Mouse (Mus musculus): ENCODE data around the gene Epha4. TPM values are rescaled to one million over a fixed set of nuclear protein-coding genes. Genes with fewer than 3 reads are reported as not detected.

The Epha4 gene
- total RNA-seq, 2 experiments from 2014 or later = under 0.01 TPM; not detected in 1

GRCm38 (mm10) chr1:77452721-77453120 lies 62.2 kb downstream of the Epha4 start:
- ATAC-seq (replicated peaks; ENCODE audit: low FRiP score, poor library complexity, severe bottlenecking) = no peak

GRCm38 (mm10) chr1:77451541-77451940 lies 63.3 kb downstream of the Epha4 start:
- no peak for ATAC-seq (replicated peaks; ENCODE audit: low FRiP score, poor library complexity, severe bottlenecking)

- ATAC-seq (replicated peaks; ENCODE audit: low FRiP score, poor library complexity, severe bottlenecking) = no peak
Observed at GRCm38 (mm10) chr1:77450201-77450600, 64.7 kb downstream of the Epha4 start.

GRCm38 (mm10) chr1:77447061-77447614 lies 67.8 kb downstream of the Epha4 start:
- no peak for ATAC-seq (replicated peaks; ENCODE audit: low FRiP score, poor library complexity, severe bottlenecking)

GRCm38 (mm10) chr1:77446438-77446837 lies 68.5 kb downstream of the Epha4 start:
- no peak for ATAC-seq (replicated peaks; ENCODE audit: low FRiP score, poor library complexity, severe bottlenecking)

DNA sequence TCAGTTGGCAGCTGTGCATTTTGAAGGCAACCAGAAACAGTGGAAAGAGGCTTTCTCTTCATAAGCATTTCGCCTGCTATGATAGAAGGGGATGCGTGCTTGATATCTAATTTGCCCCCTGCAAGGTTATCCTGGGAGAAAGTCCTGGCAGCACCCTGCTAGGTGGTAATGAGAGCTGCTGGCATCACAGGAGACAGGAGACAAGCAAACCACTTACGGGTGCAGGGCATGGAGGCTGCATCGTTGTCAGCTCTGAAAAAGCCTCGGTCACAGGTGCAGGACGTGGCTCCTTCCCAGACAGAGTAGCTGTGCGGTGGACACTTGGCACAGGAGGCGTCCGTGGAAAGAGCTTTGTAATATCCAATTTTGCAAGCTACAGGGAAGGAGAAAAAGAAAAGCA lies 70.2 kb downstream of the Epha4 start:
- ATAC-seq (replicated peaks; ENCODE audit: low FRiP score, poor library complexity, severe bottlenecking) = no peak

DNA sequence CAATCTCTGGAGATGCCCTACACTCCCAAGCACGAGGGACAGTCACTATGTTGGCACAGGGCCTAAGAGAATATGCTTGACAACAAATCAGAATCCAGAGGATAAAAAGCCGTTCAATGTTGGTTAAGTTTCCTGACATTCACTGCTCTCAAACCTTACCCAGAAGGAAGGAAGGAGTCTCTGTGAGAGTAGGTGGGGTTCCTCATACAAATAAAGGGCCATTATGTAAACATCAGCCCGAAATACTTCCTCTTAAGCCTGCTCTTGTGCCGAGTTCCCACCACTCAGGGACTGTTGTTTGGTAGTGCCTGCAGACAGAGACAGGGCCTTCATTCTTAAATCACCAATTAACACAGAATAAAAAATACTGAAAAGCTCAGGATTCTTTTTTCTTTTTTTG lies 72.9 kb downstream of the Epha4 start:
- no peak for ATAC-seq (replicated peaks; ENCODE audit: low FRiP score, poor library complexity, severe bottlenecking)

- ATAC-seq (replicated peaks; ENCODE audit: low FRiP score, poor library complexity, severe bottlenecking) = no peak
Observed at GRCm38 (mm10) chr1:77441401-77441800, 73.5 kb downstream of the Epha4 start.

GRCm38 (mm10) chr1:77440512-77440911 lies 74.4 kb downstream of the Epha4 start:
- no peak for ATAC-seq (replicated peaks; ENCODE audit: low FRiP score, poor library complexity, severe bottlenecking)

GRCm38 (mm10) chr1:77439383-77440074 lies 75.4 kb downstream of the Epha4 start:
- ATAC-seq (replicated peaks; ENCODE audit: low FRiP score, poor library complexity, severe bottlenecking) = no peak

DNA sequence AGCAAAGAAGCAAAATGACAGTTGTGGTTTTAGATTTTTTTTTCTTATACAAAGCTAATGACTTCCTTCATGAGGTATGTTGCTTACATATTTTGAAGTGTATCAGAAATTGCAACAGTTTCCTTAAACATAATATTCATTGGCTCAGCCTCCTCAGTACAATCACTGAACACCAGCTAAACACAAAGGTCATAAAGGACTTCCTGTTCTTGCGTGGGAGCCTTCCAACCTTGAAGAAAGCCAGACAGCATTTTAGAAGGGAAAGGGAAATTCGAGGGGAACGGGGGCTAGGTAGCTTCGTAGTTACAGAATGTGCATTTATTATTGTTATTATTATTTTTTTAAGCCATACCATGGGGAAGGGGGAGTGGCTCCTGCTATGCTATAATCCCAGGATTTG lies 76.2 kb downstream of the Epha4 start:
- ATAC-seq (replicated peaks; ENCODE audit: low FRiP score, poor library complexity, severe bottlenecking) = no peak

- no peak for ATAC-seq (replicated peaks; ENCODE audit: low FRiP score, poor library complexity, severe bottlenecking)
Observed at GRCm38 (mm10) chr1:77437881-77438610, 76.8 kb downstream of the Epha4 start.

- no peak for ATAC-seq (replicated peaks; ENCODE audit: low FRiP score, poor library complexity, severe bottlenecking)
Observed at GRCm38 (mm10) chr1:77435045-77435444, 79.8 kb downstream of the Epha4 start.

DNA sequence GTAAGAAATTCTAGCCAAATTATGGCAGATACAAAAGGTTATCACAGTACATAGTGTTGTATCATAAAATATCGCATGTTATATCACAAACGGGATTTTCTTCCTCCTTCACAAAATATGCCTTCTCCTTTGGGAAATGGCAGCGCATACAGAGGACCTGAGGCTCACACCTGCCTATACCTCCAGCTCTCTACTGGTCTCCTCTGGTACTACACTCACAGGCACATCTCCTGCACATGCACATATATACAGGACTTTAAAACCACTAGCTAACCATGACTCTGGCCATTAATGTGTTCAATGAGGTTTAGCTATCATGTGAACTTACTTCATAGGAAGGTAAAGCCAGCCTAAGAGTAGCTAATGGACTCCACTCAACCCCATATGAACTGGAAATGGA lies 81.7 kb downstream of the Epha4 start:
- ATAC-seq (replicated peaks; ENCODE audit: low FRiP score, poor library complexity, severe bottlenecking) = no peak

DNA sequence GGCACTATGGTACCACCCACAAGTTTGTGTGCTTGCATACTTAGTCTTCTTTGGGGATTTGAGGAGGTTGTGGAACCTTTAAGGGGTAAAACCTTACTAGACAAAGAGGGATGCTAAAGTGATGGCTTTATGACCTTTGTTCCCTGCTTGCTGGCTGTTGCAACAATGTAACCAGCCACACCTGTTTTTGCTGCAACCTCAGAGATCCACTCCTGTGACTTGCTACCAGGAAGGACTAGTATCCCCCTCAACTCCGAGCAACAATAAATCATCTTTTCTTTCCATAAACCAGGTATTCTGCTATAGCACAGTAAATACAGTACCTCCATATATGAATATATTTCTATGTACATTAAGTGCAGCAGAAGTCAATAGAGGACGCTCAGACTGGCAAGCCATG lies 82.4 kb downstream of the Epha4 start:
- no peak for ATAC-seq (replicated peaks; ENCODE audit: low FRiP score, poor library complexity, severe bottlenecking)

DNA sequence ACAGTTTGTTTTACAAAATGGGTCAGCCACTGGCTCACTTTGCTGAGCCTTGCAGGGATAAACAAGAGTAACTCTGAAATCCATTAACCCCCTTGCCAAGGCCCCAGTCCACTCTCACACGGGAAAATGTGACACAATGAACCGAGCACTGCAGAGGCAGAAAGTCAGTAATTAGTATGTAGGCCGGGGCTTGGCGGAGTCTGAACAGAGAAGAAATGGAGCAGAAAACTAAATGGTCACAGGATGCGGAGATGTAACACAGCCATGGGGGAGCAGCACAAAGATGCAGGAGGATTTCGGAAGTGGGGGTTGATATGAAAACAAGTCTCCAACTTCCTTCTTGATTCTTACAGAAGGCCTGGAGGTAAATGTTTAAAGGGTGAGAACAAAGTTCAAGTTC lies 85.7 kb downstream of the Epha4 start:
- ATAC-seq (replicated peaks; ENCODE audit: low FRiP score, poor library complexity, severe bottlenecking) = no peak

DNA sequence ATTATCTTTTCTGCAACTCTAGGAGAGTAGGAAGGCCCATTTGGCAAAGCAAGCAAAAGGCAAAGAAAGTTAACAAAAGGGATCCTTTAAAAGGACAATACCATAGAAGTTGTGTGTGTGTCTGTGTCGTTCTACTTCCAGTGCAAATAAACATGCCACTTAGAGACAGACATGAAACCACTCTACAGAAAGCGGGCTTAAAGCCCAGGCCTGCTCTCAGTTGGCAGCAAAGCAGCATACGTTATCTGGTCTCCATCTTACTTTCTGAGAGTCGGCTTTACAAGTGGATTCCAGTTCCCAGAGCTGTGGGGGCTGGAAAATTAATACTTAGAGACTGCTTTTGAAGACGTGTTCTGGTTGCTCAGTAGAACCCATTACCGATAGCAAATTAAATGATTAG lies 87.9 kb downstream of the Epha4 start:
- no peak for ATAC-seq (replicated peaks; ENCODE audit: low FRiP score, poor library complexity, severe bottlenecking)

- ATAC-seq (replicated peaks; ENCODE audit: low FRiP score, poor library complexity, severe bottlenecking) = no peak
Observed at GRCm38 (mm10) chr1:77425171-77425570, 89.7 kb downstream of the Epha4 start.

DNA sequence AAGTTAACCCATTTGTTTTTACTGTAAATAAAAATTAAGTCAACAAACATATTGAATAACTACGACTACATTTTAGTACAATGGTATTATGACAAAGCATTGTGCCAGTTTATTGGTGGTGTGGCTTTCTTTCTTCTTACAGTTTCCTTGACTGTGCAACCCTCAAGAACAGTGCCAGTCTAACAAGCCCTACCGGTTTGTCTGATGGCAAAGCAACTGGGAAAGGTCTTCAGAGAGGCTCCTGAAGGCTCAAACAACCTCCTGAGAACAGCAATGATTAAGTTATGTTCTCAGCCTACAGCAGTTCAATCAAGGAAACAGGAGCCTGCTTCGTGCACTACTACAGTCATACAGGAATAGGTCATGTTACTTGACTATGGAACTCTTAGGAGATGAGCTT lies 93.8 kb downstream of the Epha4 start:
- no peak for ATAC-seq (replicated peaks; ENCODE audit: low FRiP score, poor library complexity, severe bottlenecking)

GRCm38 (mm10) chr1:77420348-77420747 lies 94.5 kb downstream of the Epha4 start:
- no peak for ATAC-seq (replicated peaks; ENCODE audit: low FRiP score, poor library complexity, severe bottlenecking)

- no peak for ATAC-seq (replicated peaks; ENCODE audit: low FRiP score, poor library complexity, severe bottlenecking)
Observed at GRCm38 (mm10) chr1:77416872-77417271, 98.0 kb downstream of the Epha4 start.
